Mouse (Mus musculus): ENCODE measurements around the gene Hhat.

GRCm38 (mm10) chr1:192789828-192790227, 18.8 kb upstream of the Hhat start:
- TF ChIP-seq POLR2A (IDR thresholded peaks at IDR 0.05; ENCODE audit: low read depth, low read length) (no peak), EP300 (IDR thresholded peaks at IDR 0.05; ENCODE audit: low read length) (no peak), POLR2AphosphoS2 (IDR thresholded peaks at IDR 0.05; ENCODE audit: low read depth, low read length) (no peak), PAX5 (IDR thresholded peaks at IDR 0.05; ENCODE audit: low read length) (no peak), MXI1 (IDR thresholded peaks at IDR 0.05; ENCODE audit: low read depth, low read length) (no peak), USF2 (conservative IDR thresholded peaks at IDR 0.05; ENCODE audit: low read depth, low read length) (no peak), CTCF (conservative IDR thresholded peaks at IDR 0.05 in 1 of 2, IDR thresholded peaks at IDR 0.05 in 1 of 2; ENCODE audit: low read depth in 2 of 2, low read length in 2 of 2) (no peak), JUND (conservative IDR thresholded peaks at IDR 0.05; ENCODE audit: low read depth, low read length) (no peak), TCF12 (IDR thresholded peaks at IDR 0.05; ENCODE audit: low read depth, low read length) (no peak), HCFC1 (IDR thresholded peaks at IDR 0.05; ENCODE audit: low read depth, low read length) (no peak), USF1 (IDR thresholded peaks at IDR 0.05; ENCODE audit: low read depth, low read length) (no peak), ZC3H11A (IDR thresholded peaks at IDR 0.05; ENCODE audit: low read depth, low read length) (no peak), CHD1 (IDR thresholded peaks at IDR 0.05; ENCODE audit: low read depth, low read length) (no peak), E2F4 (IDR thresholded peaks at IDR 0.05; ENCODE audit: insufficient replicate concordance, low read depth, low read length) (no peak)
